Mouse (Mus musculus) neural tube, embryonic 15.5 days (tissue): ENCODE results near the gene Timm17a. TPM values are rescaled to one million over a fixed set of nuclear protein-coding genes. Genes with fewer than 3 reads are reported as not detected.

Experiments
- ATAC-seq: fragments of 200-750 bp; cut with Nextera tagmentation; 2 replicates; pipeline ENCODE4 v1.8.0; 2017; ENCODE audit warnings: mild to moderate bottlenecking, moderate TSS enrichment, moderate library complexity; ENCODE audit not compliant: low FRiP score
- H3K27ac ChIP-seq: fragments of 300-500 bp; sonication (generic); replicated peaks from 2 replicates; pipeline ENCODE4 v1.5.1; 2015; ENCODE audit warnings: mild to moderate bottlenecking, inconsistent platforms
- H3K27me3 ChIP-seq: fragments of 300-500 bp; sonication (generic); replicated peaks from 2 replicates; pipeline ENCODE4 v1.6.1; 2015; ENCODE audit warnings: inconsistent platforms
- H3K36me3 ChIP-seq: fragments of 300-500 bp; sonication (generic); 2 replicates; pipeline ENCODE4 v1.6.1; 2015; ENCODE audit warnings: inconsistent platforms
- H3K4me1 ChIP-seq: fragments of 300-500 bp; sonication (generic); 2 replicates; pipeline ENCODE4 v1.6.1; 2015; ENCODE audit warnings: inconsistent platforms
- H3K4me2 ChIP-seq: fragments of 300-500 bp; sonication (generic); 2 replicates; pipeline ENCODE4 v1.6.1; 2015; ENCODE audit warnings: inconsistent platforms, mild to moderate bottlenecking, moderate library complexity
- H3K4me3 ChIP-seq: fragments of 300-500 bp; sonication (generic); replicated peaks from 2 replicates; pipeline ENCODE4 v1.5.1; 2015; ENCODE audit warnings: mild to moderate bottlenecking, inconsistent platforms
- H3K9ac ChIP-seq: fragments of 300-500 bp; sonication (generic); replicated peaks from 2 replicates; pipeline ENCODE4 v1.6.1; 2015; ENCODE audit warnings: mild to moderate bottlenecking, inconsistent platforms
- H3K9me3 ChIP-seq: fragments of 300-500 bp; sonication (generic); replicated peaks from 2 replicates; pipeline ENCODE4 v1.6.1; 2016; ENCODE audit warnings: inconsistent platforms
- WGBS: fragments of 180-500 bp; shearing (Covaris S2); methylation state at CpG from one replicate; pipeline ENCODE4 v1.1.7; 2015; ENCODE audit warnings: mixed read lengths; 5-methylcytosine and 5-hydroxymethylcytosine counted together
- polyA plus RNA-seq: library from polyadenylated mRNA; unstranded; fragments of >200 nt; fragmentation: Nextera tagmentation; extraction: Ambion mirVana; gene quantifications from 2 replicates; pipeline ENCODE4 v1.2.1, GENCODE M21; 2015

Gene Timm17a
- 181 and 191 TPM in 2 replicates for polyA plus RNA-seq

DNA sequence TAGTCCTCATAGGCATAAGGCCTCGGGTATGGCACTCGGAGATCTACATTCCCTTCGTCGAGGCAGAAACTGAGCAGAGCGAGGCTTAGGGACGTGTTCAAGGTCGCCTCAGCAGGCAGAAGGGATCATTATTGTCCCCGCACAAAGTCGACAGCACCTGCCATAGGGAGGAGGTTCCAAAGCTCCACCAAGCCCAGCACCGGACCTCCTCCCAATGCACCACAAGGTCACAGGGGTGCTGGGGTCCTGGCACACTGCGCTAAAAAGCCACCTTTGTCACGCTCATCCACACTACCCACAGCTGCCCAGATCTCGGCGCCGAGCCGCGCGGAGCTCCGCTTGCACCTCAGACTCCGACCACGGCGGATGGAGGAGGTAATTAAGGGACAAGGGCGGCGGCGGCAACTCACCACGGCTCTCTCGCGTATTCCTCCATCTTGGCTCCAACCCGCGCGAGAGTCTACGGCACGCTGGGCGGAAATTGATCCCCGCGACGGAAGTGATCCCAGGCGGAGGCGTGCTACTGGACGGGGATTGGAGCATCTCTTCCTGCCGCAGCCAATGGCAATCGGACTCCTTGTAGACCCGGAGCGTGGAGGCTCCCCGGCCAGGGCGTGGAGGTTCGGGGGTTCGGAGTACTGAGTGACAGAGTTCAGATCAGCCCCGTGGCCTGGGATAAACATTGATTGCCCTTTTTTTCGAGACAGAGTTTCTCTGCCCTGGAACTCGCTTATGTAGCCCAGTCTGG lies at the start of gene Timm17a:
Gene Timm17a (minus strand): TSS at position 495 of the 748 bp plus-strand sequence.
- ATAC-seq: peak; percentile 100
- H3K9me3 ChIP-seq: no peaks in the 10 kb centered on the region
- H3K4me3 ChIP-seq: peak within 1 kb of the TSS; percentile 89
- peaks cover 9% of the 10 kb centered on the region; the same call in 1 of the 2 replicates for H3K36me3 ChIP-seq
- H3K4me2 ChIP-seq: peak within 1 kb of the TSS; percentile 79
- H3K9ac ChIP-seq: peak within 1 kb of the TSS; percentile 96
- WGBS: under 1% methylated on average over 51 of the region's 51 CpGs
- H3K27me3 ChIP-seq: 0 out of 2 replicates have a peak, but pooled peaks cover 3% of the 10 kb centered on the region
- H3K27ac ChIP-seq: peak within 1 kb of the TSS; percentile 88
- peaks cover 25% of the 10 kb centered on the region for H3K4me1 ChIP-seq

DNA sequence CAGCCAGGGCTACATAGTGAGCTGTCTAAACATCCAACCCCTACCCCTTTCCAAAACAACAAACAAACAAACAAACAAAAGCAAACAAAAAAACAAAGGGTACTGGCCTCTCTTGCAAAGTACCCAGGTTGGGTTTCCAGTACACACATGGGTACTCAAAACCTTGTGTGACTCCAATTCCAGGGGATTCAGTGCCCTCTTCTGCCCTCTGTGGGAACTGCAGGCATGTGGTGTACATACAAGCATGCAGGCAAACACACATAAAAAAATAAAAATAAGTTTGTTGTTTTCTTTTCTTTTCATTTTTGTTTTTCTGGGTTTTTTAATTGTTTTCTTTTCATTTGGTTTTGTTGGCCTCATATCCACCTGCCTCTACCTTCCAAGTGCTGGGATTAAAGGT lies 48.5 kb upstream of the Timm17a start:
- no peaks in the 10 kb centered on the region for H3K9me3 ChIP-seq
- no peaks in the 10 kb centered on the region for H3K36me3 ChIP-seq
- H3K4me3 ChIP-seq: no peak overlapping the region
- no peak for ATAC-seq
- no peak overlapping the region for H3K9ac ChIP-seq
- no peak overlapping the region for H3K4me2 ChIP-seq
- no peak overlapping the region for H3K27ac ChIP-seq
- no peaks in the 10 kb centered on the region for H3K27me3 ChIP-seq
- H3K4me1 ChIP-seq: no peaks in the 10 kb centered on the region

DNA sequence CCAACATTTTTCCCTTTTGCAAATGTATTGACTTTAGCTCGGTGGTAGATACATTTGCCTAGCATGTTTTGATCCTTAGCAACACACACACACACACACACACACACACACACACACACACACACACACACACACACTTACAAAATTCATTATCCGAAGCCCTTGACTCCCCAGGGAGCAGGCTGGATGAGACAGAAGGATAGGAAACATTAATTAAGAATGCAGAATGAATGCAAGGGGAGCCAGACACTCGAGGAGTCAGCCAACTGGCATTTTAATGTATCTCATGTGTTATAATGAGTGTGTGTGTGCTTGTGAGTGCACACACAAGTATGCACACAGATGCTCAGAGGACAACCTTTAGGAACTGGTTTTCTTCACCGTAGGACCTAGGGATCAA lies 47.9 kb upstream of the Timm17a start:
- no peak overlapping the region for H3K27ac ChIP-seq
- no peak overlapping the region for H3K4me3 ChIP-seq
- H3K4me2 ChIP-seq: no peak overlapping the region
- H3K36me3 ChIP-seq: no peaks in the 10 kb centered on the region
- H3K9ac ChIP-seq: no peak overlapping the region
- 56% methylated on average over 4 of the region's 4 CpGs for WGBS
- H3K9me3 ChIP-seq: no peaks in the 10 kb centered on the region
- no peaks in the 10 kb centered on the region for H3K27me3 ChIP-seq
- H3K4me1 ChIP-seq: no peaks in the 10 kb centered on the region
- no peak for ATAC-seq

DNA sequence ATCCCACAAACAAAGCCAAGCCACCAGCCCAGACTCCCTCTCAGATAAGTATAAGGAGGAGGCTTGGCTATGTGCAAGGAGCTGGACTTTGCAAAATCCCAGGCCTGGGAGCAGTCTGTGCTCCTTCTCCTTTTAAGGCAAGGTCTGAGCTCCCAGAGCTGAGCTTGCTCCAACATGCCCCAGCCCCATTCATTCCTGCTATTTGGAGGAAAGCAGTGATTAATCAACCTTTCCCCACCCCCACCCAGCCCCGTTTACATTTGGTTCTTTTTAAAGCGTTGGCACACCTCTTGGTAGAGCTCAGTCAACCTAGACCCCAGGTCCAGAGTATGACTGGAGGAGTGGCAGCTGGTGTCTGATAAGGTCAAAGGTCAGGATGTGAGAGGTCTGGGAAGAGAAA lies 45.5 kb upstream of the Timm17a start:
- Histone ChIP-seq H3K27ac (no peak overlapping the region), H3K4me2 (no peak overlapping the region), H3K9ac (no peak overlapping the region), H3K4me3 (no peak overlapping the region), H3K27me3 (no peaks in the 10 kb centered on the region), H3K36me3 (no peaks in the 10 kb centered on the region), H3K4me1 (no peaks in the 10 kb centered on the region), H3K9me3 (no peaks in the 10 kb centered on the region)
- no peak for ATAC-seq
- 32% methylated on average over 2 of the region's 2 CpGs for WGBS

DNA sequence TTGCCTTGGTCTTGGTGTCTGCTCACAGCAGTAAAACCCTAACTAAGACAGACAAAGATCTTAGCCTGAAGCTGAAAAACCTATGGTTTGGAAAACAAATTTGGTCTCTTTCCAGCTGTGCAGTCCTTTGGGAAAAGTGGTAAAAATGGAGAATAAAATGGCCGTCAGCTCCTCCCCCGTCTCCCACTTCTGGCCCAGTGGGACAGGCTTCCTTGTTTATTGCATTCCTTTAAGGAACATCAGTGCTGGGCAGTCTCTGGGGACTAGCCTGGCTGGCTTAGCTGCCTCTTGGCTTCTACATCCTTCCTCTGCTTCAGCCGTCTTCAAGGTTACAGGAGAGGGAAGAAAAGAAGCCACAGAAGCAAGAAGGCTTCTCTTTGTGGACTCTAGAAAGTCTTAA lies 38.4 kb upstream of the Timm17a start:
- no peaks in the 10 kb centered on the region for H3K9me3 ChIP-seq
- no peaks in the 10 kb centered on the region for H3K27me3 ChIP-seq
- H3K27ac ChIP-seq: no peak overlapping the region
- ATAC-seq: no peak
- H3K4me1 ChIP-seq: no peaks in the 10 kb centered on the region
- H3K4me3 ChIP-seq: no peak overlapping the region
- no peak overlapping the region for H3K4me2 ChIP-seq
- 49% methylated on average over 3 of the region's 3 CpGs for WGBS
- H3K36me3 ChIP-seq: no peaks in the 10 kb centered on the region
- no peak overlapping the region for H3K9ac ChIP-seq

DNA sequence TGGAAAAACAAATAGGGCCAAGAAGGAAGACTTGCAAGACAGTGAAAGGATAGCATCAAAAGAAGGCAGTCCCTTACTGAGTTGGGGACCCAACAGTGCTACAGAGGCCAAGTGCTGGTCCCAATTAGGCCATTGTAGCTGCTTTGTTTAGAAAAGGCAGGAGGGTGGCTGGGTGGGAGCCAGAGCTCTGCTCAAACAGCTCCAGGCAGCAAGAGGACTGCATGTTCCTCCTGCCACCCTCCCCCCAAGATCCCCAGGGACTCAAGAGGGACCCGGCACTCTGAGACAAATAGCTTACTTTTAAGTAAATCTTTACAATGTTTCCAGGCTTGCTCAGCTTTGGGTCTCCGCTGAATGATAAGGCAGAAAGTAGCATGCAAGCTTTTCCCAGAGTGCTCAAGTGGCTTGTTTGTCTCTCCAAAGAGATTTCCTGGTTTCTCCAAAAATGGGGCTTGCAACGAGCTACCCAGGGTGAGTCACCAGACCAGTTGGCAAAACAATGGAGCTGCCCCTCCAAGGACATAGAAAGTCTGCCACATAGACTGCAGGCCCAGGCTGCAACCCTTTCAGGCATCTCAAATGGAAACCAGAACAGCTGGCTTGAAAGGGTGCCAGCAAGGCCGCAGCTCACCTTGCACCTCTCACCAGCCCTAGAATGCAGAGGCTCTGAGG lies 34.1 kb upstream of the Timm17a start:
- Histone ChIP-seq H3K36me3 (no peaks in the 10 kb centered on the region), H3K4me2 (no peak overlapping the region), H3K27me3 (no peaks in the 10 kb centered on the region), H3K9me3 (no peaks in the 10 kb centered on the region), H3K4me1 (no peaks in the 10 kb centered on the region), H3K4me3 (no peak overlapping the region), H3K27ac (no peak overlapping the region), H3K9ac (no peak overlapping the region)
- 68% methylated on average over 4 of the region's 4 CpGs for WGBS
- no peak for ATAC-seq

DNA sequence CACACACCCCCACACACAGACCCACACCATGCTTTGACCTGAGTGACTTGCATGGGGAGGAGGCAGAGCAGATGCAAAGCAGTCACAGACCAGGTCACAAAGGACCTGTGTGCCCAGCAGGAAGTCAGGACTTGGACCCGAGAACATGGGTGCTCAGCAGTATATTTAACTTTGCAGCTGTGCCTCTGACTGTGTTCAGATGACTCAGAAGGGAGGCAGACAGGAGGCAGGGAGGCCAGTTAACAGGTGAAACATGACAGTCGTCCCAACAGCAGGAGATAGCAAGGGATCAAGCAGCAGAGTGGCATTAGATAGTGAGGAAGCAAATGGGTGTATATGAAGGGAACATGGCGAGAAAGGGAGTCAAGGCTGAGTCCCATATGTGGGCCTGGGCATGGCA lies 33.3 kb upstream of the Timm17a start:
- WGBS: 65% methylated on average over 3 of the region's 3 CpGs

DNA sequence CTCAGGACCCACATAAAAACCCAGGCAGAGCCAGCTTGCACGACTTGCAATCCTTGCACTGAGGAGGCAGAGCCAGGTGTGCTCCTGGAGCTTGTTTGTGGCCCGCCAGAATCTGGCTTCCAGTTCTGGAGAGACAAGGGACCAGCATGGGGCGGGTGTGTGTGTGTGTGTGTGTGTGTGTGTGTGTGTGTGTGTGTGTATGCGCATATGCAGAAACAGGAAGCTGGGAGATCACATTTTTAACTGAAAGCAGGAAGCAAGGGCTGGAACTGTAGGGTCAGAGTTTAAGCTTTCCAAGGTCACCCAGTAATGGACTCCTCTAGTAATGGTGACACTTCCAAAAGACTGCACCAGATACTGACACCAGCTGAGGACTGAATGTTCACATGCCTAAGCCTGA lies 30.4 kb upstream of the Timm17a start:
- H3K4me3 ChIP-seq: no peak overlapping the region
- no peak for ATAC-seq
- no peaks in the 10 kb centered on the region for H3K27me3 ChIP-seq
- H3K9ac ChIP-seq: no peak overlapping the region
- no peak overlapping the region for H3K27ac ChIP-seq
- no peak overlapping the region for H3K4me2 ChIP-seq
- H3K9me3 ChIP-seq: no peaks in the 10 kb centered on the region
- no peaks in the 10 kb centered on the region for H3K4me1 ChIP-seq
- WGBS: 75% methylated on average over 4 of the region's 4 CpGs
- H3K36me3 ChIP-seq: no peaks in the 10 kb centered on the region

More for the DNA sequence above, 33.3 kb upstream of the Timm17a start:
- no peaks in the 10 kb centered on the region for H3K36me3 ChIP-seq
- no peak overlapping the region for H3K4me2 ChIP-seq
- no peaks in the 10 kb centered on the region for H3K27me3 ChIP-seq
- H3K27ac ChIP-seq: no peak overlapping the region
- ATAC-seq: no peak
- H3K9me3 ChIP-seq: no peaks in the 10 kb centered on the region
- H3K9ac ChIP-seq: no peak overlapping the region
- H3K4me3 ChIP-seq: no peak overlapping the region
- H3K4me1 ChIP-seq: no peaks in the 10 kb centered on the region

DNA sequence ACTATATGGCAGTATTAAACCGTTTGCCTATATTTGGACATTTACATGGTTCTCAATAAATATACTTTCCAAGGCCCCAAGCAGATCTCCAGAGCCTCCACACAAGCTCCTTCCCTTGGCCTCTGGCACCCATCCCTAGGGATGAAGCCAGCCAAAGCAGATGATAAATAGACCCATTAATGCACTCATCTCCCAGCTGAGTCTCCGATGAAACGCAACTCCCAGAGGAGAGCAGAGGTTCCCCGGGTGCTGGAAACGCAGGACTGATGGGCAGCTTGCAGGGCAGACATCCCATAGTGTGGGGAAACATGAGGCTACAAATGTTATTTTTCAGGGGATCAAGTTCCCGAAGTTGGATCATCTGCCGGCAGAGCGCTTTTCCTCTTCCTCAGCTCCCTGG lies 28.4 kb upstream of the Timm17a start:
- H3K27me3 ChIP-seq: no peaks in the 10 kb centered on the region
- 56% methylated on average over 8 of the region's 8 CpGs for whole genome bisulfite sequencing
- H3K36me3 ChIP-seq: no peaks in the 10 kb centered on the region
- no peak overlapping the region for H3K9ac ChIP-seq
- no peak overlapping the region for H3K27ac ChIP-seq
- H3K4me1 ChIP-seq: no peaks in the 10 kb centered on the region
- H3K4me2 ChIP-seq: no peak overlapping the region
- H3K9me3 ChIP-seq: no peaks in the 10 kb centered on the region
- ATAC-seq: no peak
- no peak overlapping the region for H3K4me3 ChIP-seq

DNA sequence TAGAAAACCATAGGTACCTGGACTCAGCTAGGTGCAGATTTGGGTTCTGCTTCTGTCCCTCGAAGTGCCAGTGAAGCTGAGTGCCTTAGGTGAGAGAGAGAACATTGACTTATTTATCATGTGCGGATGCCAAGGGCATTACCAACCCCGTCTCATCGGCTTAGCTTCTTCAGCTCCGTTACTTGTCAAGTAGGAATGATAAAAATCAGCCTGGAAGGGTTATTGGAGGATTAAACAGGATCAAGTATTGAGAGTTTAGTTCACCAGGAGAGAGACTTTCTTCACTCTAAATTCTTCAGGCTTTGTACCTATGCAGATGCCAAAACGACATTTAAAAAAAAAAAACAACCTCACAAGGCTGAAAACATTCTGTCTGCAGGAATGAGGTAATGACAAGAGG lies 17.0 kb upstream of the Timm17a start:
- Histone ChIP-seq H3K4me2 (no peak overlapping the region), H3K27ac (no peak overlapping the region), H3K9me3 (no peaks in the 10 kb centered on the region), H3K27me3 (no peaks in the 10 kb centered on the region), H3K9ac (no peak overlapping the region), H3K36me3 (no peaks in the 10 kb centered on the region), H3K4me1 (no peaks in the 10 kb centered on the region), H3K4me3 (no peak overlapping the region)
- no peak for ATAC-seq
- WGBS: 79% methylated on average over 6 of the region's 6 CpGs

DNA sequence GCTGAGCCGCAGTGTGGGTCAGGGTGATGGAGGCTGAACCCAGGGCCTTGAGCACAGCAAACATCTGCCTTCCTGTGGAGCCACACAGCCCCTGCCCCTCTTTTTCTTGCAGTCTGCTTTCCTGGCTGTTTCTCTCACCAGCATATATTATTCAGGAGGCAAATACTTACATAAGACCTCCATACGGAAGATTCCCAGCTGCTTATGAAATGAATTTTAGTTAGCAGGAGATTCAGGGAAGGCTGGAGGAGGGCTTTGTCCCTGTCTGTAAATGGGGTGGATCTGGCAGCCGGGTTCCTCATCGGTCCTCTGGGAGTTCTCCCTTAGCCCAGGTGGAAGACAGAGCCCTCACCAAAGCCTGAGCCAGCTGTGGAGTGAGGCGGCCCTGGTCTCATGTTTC lies 14.8 kb upstream of the Timm17a start:
- no peak for ATAC-seq
- Histone ChIP-seq H3K4me2 (no peak overlapping the region), H3K9ac (no peak overlapping the region), H3K36me3 (no peaks in the 10 kb centered on the region), H3K27ac (no peak overlapping the region), H3K27me3 (no peaks in the 10 kb centered on the region), H3K4me3 (no peak overlapping the region), H3K9me3 (no peaks in the 10 kb centered on the region), H3K4me1 (no peaks in the 10 kb centered on the region)
- 74% methylated on average over 5 of the region's 5 CpGs for WGBS

DNA sequence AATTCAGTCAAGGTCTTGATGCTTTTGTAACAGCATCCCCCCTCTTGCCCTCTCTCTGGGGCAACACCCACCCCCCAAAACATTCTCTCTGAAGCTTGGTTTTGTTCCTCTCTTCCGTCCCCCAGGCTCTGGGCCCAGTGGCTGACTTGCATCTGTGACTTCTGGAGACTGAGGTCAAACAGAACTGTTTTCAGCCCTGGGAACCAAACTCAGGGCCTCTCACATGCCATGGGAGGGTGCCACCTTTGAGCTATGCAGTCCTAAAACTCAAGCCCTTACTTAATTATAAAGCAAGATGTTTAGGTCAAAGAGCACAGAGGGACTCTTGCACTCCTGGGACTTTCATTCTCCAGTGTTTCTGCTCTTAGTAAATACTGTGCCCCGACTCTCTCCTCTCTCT lies 12.4 kb upstream of the Timm17a start:
- H3K9ac ChIP-seq: no peak overlapping the region
- no peak overlapping the region for H3K27ac ChIP-seq
- peaks cover 5% of the 10 kb centered on the region; the same call in 1 of the 2 replicates for H3K27me3 ChIP-seq
- H3K4me3 ChIP-seq: no peak overlapping the region
- no peak for ATAC-seq
- WGBS: 77% methylated on average over 2 of the region's 2 CpGs
- H3K4me2 ChIP-seq: no peak overlapping the region
- no peaks in the 10 kb centered on the region for H3K36me3 ChIP-seq
- no peaks in the 10 kb centered on the region for H3K9me3 ChIP-seq
- no peaks in the 10 kb centered on the region for H3K4me1 ChIP-seq
